Mouse (Mus musculus) gastrocnemius, postnatal 25 days (tissue): Measurements from ENCODE around the gene Zfp367. TPM values are rescaled to one million over a fixed set of nuclear protein-coding genes. Genes with fewer than 3 reads are reported as not detected.
A peak's percentile ranks its signal among the peaks of the same experiment; 100 is the strongest.

Experiments used
- DNase-seq: peaks from one replicate; pipeline ENCODE4 v3.0.0; 2022
- total RNA-seq, 2 experiments: library from RNA; stranded (reverse); gene quantifications; 1 replicate in 1 of 2; 2 replicates in 1 of 2; pipeline ENCODE4 v1.2.3; 2021

Zfp367 gene
- total RNA-seq, 2 experiments from 2014 or later: 17.5 to 18.6 TPM

DNA sequence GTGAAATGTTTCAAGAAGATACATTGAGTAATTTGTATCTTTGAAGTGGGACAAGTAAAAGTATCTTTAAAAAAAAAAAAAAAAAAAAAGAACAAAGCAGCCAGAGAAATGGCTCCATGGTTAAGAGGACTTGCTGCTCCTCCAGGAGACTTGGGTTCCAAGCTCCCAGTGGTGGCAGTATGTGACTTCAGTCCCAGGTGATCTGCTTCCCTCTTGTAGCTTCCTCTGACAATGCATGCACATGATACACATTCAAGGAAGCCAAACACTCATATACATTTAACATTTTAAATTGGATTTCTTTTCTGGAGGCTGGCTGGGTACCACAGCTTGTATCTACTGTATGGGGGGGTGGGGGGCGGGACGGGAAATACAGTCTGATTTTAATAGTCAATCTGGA is 1.6 kb upstream of the Zfp367 start:
- no peak for DNase-seq

DNA sequence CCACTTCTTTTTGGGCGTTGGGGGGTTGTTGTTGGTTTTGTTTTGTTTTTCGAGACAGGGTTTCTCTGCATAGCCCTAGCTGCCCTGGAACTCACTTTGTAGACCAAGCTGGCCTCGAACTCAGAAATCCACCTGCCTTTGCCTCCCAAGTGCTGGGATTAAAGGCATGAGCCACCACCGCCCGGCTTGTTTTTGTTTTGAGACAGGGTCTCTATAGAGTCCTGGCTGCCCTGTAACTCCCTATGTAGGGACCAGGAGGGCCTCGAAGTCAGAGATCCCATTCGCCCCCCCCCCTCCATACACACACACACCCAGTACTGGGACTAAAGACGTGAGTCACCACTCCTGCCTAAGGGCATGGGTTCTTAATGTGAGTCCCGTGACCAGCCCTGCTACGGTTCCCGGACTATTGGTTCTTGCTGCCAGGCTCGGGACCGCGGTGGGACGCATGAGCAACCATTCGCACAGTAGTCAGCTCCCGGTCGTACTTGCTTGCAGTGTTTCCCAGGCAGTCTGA is 807 bp upstream of the Zfp367 start:
- no peak for DNase-seq

DNA sequence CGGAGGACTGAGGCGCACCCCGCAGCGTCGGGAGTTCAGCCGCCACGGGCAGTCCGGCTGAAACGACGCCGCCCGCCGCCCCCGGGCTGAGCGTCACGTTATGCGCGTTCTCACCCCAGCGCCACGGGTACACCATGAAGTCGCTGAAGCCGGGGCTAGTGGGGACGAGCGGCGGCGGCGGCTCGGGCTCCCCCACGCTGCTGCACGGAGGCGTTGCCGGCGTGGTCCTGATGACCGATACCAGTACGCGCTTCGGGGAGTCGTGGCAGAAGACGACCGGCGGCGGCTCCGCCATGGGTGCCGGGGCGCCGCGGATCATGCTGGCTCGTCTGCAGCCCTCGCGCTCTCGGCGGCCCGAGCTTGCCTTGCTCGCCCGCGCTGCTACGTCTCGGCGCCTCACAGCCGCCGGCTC is 325 bp downstream of the Zfp367 start:
- DNase-seq: no peak

DNA sequence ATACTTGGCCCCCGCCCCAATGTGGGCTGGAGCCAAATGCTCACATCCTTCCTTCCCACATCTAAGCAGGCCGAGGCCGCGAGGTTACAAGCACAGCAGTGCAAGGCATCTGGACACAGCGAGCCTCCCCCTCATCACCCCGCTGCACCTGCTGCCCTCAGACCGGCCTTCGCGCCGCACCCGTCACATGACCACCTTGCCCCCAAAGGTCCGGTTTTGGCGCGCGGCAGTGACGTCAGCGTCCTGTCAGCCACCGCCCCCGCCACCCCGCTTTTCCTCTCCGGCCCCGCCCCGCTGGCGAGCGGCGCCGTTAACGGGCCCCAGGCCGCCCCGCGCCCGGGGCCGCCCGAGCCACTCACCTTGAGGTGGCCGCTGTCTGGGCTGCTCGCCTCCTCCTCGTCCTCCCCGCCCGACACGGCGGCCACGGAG is 747 bp downstream of the Zfp367 start:
- DNase-seq: peak; percentile 85

DNA sequence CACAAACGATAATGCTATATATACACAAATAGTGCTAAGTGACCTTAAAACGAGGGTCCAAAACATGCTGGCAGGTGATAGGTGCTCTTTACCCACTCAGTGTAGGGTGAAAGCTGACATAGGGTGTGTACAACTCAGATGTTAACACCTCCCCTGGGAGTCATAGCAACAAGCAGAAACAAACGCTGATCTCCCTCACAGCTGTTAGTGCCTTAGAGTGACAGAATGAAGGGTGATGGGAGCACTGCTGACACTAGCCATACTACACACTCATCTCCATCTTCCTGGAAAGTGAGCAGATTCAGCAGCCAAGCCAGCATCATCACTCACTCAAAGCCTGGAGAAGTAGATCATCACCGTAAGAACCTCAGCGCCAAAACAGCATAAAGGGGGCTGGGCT is 2.9 kb downstream of the Zfp367 start:
- no peak for DNase-seq

DNA sequence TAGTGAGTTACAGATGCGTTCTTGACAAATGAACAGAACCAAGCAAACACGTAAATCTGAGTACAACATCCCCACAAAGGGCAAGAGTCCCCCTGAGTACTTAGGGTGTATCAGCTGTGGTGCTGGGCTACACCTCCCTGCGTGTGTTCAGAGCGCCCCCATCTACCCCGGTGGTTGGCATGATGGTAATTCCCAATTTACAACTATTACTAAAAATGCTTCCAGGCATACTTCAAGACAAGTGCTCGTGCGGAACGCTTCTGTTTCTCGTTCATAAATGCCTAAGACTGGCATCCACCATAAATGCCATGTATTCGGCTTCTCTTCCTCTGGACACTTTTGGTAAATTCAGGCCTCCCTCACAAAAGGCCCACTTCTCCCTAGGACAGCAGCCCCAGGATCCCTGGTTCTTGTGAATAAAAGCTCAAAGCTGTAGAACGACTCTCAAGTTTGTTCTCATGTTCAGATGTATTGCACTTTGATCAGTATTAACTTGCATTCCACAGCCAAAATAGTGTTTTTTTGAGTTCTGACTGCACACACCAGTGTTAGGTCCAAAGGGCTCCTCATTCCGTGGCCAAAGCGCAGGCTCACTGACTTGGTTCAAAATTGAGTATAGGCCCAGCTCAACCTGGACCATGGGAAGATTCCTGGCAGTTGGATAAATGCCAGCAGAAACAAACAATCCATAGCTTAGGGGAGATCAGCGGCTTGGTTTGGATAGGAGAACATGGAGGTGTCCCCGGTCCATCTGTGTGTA is 23.2 kb downstream of the Zfp367 start:
- DNase-seq: peak; percentile 11

DNA sequence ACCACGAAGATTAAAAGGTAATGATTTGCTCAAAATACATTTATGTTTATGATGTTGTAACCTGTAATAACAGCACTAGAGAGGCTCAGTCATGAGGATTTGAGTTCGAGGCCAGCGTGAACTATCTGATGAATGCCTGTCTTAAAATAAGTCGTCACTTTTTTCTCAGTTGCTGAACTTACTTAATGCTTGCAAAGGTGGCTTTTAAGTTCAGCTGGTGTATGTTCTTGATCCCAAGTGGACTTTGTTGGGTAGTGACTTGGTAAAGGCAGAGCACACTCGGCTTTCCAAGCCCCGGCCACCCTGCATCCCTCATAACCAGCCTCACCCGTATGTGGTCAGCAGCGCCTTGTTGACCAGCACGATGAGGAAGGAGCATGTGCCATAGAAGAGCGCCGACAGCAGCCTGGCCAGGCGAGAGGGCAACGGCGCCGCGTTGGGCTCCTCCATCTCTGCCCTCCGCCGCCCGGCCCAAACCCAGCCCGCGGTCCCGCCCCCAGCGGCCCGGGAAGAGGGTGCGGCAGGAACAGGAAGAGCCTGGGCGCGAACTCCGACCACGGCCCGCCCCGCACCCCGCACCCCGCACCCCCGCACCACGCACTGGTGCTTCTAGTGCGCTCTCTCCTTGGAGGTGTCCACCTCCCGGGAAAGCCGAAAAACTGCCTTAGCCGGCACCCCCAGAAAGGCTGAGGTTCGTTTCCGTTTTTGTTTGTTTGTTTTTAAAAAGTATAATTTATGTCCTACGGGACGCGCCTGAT is 24.0 kb downstream of the Zfp367 start, which contains the start of gene Slc35d2:
TSS of gene Slc35d2 (minus strand) at position 511 of the 758 bp plus-strand sequence.
- DNase-seq: peak; percentile 68

DNA sequence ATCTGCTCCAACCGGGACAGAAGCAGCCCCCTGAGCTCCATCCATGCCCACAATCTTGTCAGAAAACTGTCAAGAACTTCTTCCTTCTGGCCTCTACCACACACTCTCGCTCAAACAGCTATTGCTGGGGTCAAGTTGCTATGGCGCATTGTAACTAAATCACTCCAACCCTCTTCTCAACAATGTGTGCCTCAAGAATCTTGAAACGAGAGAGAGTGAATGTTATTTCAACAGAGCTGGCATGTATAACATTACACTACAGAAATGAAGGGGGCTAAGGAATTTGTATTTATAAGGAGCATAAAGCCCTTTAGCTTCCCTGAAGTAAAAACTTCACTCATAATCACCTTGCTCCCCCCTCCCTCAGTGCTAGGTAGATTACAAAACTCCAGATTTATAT is 26.7 kb downstream of the Zfp367 start:
- DNase-seq: no peak

DNA sequence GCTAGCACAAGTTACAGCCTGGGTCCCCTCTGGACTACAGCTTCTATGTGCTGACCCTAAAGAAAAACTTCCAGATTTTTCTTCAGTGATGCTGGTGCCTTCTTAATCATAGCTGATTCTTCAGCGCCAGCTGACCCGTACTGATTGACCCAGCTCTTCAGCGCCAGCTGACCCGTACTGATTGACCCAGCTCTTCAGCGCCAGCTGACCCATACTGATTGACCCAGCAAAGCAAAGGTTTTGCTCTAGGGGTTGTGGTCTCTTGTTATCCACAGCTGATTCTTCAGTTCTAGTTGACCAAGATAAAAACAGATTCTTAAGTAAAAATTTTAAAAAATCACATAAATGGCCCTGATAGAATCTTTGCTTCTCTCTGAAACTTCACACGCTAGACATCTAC is 28.1 kb downstream of the Zfp367 start:
- DNase-seq: no peak

DNA sequence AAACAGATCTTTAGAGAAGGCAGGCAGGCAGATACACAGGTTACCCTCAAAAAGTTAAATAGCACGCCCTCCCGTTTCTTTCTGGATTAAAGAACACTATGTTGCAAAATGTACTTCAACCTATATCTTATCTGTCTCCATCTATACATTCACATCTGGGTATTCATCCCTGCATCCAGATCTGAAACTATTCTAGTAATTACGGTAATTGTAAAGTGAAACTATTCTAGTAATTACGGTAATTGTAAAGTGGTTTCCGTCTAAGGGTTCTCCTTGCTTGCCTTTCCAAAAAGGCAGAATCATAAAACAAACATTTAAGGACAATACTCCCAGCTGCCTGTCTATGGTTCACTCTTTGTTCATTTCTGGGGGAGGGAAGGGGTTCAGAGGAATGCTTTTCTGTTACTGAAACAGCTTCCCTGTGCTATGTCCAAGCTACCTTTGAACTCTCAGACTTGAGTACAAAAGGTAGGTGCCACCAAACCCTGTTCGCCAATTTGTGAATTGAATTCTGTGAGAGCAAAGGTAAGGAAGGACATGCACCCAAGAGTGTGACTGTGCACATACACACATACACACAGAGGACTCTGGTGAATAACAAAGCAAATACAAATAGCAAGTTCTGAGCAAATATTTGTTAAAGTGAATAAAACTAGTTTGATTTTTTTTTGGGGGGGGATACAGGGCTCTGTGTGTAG is 29.4 kb downstream of the Zfp367 start:
- DNase-seq: no peak

DNA sequence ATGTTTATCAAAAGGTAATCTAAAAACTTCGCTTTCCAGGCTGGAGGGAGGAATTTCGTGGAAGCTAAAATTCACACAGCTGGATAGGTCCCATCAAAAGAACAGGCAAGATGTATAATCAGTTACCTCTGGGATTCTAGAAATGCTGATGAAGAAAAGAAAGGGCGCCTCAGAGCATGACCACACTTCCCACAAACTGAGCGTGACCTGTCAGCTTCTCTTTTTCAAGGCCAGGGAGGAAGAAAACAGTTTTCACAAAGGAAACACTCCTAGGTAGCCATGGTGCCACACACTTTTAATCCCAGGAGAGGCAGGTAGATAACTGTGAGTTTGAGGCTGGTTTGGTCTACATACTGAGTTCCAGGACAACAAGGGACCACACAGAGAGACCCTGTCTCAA is 32.2 kb downstream of the Zfp367 start:
- no peak for DNase-seq

DNA sequence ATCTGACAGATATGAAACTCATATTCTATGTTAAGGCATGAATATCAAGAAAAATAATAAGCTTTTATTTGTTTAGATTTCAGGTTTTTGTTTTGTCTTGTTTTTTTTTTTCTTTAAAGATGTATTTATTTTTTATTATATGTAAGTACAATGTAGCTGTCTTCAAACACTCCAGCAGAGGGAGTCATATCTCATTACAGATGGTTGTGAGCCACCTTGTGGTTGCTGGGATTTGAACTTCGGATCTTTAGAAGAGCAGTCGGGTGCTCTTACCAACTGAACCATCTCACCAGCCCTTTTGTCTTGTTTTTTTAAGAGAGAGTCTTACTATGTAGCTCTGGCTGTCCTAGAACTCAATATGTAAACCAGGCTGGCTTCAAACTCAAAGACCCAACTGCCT is 35.6 kb downstream of the Zfp367 start:
- no peak for DNase-seq

DNA sequence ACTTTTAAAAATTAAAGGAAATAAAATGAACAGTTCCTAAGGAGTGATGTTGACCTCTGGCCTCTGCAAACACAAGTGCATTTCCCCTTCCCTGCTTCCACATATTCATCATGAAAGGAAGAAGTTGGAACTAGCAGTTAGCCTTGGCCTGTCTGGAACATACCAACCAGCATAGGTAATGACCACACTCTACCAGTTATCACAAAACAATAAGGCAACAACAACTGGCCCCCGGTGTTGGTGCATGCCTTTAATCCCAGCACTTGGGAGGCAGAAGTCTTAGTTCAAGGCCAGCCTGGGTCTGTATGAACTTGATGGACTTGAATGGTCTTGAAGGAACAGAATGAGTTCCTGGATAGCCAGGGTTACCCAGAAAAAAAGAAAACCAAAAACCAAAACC is 42.6 kb downstream of the Zfp367 start:
- no peak for DNase-seq

DNA sequence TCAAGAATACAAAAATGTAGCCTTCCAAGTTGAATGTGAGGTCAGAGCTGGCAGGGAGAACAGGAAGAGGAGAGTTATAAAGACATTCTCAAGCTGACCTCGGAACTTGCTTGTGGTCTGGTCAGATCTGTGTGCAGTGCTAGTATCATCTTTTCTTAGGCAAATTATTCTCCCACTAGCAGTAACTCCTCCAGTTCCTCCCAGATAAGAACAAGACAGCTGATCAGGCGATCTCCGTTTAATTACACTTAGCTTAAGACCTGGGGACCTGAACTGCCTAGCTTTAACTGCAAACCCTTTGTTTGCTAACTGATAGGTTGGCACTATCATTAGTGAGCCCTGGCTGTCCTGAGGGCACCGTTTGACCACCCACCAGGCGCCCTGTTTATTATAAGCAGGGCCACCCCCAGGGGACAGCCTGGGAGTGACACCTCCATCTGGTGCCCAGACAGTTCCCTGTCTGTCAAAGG is 44.6 kb downstream of the Zfp367 start:
- DNase-seq: no peak

DNA sequence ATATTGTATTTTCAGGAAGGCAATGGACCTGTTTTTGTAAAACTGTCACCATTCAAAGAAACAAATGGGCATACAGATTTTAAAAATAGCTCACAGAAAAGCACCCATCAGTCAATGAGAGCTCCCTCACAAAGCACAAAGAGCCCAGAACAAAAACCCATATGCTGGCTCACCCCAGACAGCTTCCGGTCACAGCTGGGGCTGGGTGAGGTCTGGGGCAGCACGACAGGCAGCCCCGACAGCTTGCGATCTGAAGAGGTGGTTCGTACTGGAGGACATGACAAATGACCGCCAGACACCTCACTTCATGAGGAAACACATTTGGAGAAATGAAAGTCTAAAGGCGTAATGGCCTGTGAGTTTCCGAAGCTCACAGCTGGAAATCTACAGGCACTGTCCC is 45.5 kb downstream of the Zfp367 start:
- no peak for DNase-seq

DNA sequence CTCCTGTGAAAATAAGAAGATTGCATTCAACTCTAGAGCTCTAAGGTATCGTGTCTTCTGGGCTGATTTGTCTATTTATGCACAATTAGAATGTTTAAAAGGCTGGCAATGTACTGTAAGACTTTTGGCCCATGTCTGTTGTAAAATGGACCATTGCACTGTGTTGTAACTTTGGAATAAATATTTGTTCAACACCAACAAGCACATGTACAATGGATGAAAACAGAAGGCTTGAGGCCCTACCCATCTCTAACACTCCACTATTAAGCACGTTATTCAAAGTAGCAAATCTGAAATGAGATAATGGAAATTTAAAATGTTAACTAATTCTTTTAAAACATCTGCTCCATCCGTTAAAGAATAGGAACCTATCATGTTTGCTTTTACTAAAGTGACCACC is 45.9 kb downstream of the Zfp367 start:
- DNase-seq: no peak

DNA sequence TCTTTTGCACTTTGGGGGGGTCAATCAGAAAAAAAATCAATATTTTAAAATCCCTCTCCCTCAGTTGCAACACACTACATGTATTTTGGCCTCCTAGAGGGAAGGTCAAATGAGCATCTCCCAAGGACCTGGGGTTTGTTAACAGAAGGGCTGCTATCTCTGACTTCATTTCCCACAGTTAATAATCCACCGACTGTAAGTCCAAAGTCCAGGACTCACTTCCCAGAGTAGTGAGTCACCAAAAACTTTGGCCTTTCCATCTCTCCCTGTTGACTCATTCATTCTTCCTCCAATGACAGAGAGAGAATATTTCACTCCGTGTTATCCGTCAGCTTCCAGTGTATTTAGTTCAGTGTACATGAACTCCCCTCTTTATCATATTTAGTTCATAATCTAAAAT is 47.3 kb downstream of the Zfp367 start:
- no peak for DNase-seq

DNA sequence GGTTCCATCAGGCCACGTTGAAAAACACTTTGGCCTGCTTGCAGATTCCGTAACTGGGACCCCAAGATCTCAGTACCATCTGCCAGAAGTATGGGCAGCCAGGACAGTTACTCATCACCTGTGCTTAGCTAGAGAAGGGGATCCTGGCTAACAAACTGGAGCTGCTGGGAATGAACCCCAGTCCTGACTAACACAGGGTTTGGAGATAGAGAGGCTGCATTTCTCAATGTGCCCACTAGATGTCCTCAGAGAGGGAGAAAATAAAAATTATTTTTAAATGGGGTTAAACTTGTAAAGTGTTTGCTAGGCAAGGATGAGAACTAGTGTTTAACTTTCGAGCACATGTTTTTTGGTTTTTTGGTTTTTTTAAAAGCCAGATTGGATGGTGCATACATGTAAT is 52.8 kb downstream of the Zfp367 start:
- DNase-seq: no peak

DNA sequence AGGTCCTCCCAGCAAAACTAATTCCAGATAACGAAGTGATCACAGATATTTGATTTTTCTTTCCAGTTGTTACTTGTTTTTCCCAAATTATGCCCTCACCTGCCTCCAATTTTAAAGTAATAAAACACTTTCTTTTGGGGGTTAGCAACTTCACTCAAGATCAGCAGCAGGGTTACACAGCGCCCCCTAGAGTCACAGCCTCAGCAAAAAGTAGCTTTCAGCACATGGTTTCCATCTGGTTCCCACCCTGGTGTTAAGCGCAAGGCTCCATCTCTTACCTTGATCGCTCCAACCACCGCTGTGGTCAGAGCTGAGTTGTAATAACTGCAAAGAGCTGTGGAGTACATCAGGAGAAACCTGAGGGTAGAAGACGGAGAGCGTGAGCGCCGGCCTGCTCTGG is 54.0 kb downstream of the Zfp367 start:
- DNase-seq: no peak

DNA sequence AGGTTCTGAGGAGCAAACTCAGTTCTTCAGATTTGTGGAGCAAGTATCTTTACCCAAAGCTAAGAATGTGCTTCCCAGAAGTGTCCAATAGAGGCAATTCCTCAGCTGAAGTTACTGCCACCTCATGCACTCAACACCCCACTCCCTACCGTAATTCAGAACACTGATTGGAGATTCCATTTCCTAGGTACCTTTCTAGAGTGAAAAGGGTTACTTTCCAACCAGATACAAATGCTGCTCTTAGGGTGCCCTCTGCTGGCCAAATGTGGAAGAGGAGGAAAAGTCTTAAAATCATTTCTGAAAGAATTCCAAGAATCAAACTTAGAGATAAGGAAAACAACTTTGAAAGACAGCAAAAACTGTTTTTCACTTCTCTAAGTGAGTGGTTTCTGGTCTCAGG is 59.7 kb downstream of the Zfp367 start:
- DNase-seq: no peak

DNA sequence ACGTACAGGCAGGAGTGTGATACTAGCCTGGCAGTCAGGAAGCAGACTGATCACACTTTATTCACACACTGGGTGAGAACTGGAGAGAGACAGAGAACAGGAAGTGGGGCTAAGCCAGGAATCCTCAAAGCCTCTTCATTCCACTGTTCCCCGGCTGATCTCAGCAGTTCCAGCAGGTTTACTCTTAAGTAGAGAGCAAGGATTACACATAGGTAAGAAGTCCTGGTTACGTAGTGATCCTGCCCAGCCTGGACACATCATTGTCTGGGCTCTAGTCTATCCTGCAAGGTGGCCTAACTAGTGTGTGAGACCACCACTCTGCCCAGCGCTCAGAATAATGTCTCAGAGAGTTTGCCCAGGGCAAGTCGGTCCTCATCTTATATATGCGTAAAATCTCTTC is 60.2 kb downstream of the Zfp367 start:
- DNase-seq: no peak

DNA sequence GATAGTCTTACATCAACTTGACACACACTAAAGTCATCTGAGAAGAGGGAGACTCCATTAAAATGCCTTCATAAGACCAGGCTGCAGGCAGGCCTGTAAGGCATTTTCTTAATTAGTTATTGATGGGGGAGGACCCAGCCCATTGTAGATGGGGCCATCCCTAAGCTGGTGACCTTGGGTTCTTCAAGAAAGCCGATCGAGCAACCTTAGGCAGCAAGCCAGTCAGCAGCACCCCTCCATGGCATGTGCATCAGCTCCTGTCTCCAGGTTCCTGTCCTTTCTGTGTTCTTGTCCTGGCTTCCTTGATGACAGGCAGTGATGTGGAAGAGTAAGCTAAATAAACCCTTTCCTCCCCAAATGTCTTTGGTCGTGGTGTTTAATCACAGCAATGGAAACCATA is 60.9 kb downstream of the Zfp367 start:
- no peak for DNase-seq

DNA sequence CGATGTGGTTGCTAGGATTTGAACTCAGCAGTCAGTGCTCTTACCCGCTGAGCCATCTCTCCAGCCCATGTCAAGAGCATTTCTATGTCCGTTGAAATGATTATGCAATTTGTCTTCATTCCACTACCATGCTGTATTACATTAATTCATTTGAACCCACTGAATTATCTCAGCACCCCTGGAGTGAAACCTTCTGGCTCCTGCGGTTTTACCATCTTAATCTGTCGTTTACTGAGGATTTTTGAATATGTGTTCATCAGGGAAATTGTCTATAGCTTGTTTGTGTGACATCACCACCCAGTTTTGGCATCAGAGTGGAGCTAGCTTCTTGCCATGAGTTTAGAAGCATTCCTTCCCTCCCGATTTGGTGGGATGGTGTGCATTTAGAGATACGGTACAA is 62.0 kb downstream of the Zfp367 start:
- no peak for DNase-seq
